Mouse (Mus musculus) midbrain, embryonic 14.5 days (tissue): ENCODE measurements at regions not wholly inside any gene's neighbourhood (a gene's known extent, or its start where the extent isn't known, plus 50 kb on each side); places are given as distances from the start of the nearest gene placed in this dataset.
A peak's percentile ranks its signal among the peaks of the same experiment; 100 is the strongest.

Source experiments
- ATAC-seq: fragments of 200-750 bp; cut with Nextera tagmentation; 2 replicates; pipeline ENCODE4 v1.8.0; 2017; ENCODE audit warnings: moderate number of reproducible peaks, moderate library complexity; ENCODE audit not compliant: low FRiP score, low TSS enrichment
- DNase-seq: peaks from one replicate; pipeline ENCODE4 v3.0.0-alpha.2; 2015
- H3K27ac ChIP-seq: fragments of 300-500 bp; sonication (generic); replicated peaks from 2 replicates; pipeline ENCODE4 v1.5.1; 2014; ENCODE audit warnings: mild to moderate bottlenecking, low read depth, low read length, moderate library complexity
- H3K27me3 ChIP-seq: fragments of 300-500 bp; sonication (generic); 2 replicates; pipeline ENCODE4 v1.6.1; 2014; ENCODE audit warnings: low read length, control low read depth, mixed read lengths; ENCODE audit not compliant: control insufficient read depth, insufficient read depth
- H3K36me3 ChIP-seq: fragments of 300-500 bp; sonication (generic); 2 replicates; pipeline ENCODE4 v1.6.1; 2014; ENCODE audit warnings: low read length, control low read depth; ENCODE audit not compliant: control insufficient read depth, insufficient read depth
- H3K4me1 ChIP-seq: fragments of 300-500 bp; sonication (generic); 2 replicates; pipeline ENCODE4 v1.6.1; 2014; ENCODE audit warnings: mild to moderate bottlenecking, antibody characterized with exemption, low read length, control low read depth; ENCODE audit not compliant: control insufficient read depth, insufficient read depth
- H3K4me2 ChIP-seq: fragments of 300-500 bp; sonication (generic); 2 replicates; pipeline ENCODE4 v1.6.1; 2014; ENCODE audit warnings: mild to moderate bottlenecking, low read length, moderate library complexity
- H3K4me3 ChIP-seq: fragments of 300-500 bp; sonication (generic); replicated peaks from 2 replicates; pipeline ENCODE4 v1.5.1; 2014; ENCODE audit warnings: low read depth, low read length
- H3K9ac ChIP-seq: fragments of 300-500 bp; sonication (generic); replicated peaks from 2 replicates; pipeline ENCODE4 v1.6.1; 2014; ENCODE audit warnings: mild to moderate bottlenecking, low read length, moderate library complexity
- H3K9me3 ChIP-seq: fragments of 300-500 bp; sonication (generic); 2 replicates; pipeline ENCODE4 v1.6.1; 2016; ENCODE audit warnings: low read length, control low read depth, mixed read lengths; ENCODE audit not compliant: control insufficient read depth
- WGBS: fragments of 180-500 bp; shearing (Covaris S2); extraction: QIAGEN DNeasy Blood & Tissue Kit; methylation state at CpG from one replicate; pipeline ENCODE4 v1.1.7; 2014; 5-methylcytosine and 5-hydroxymethylcytosine counted together

- Histone ChIP-seq H3K4me2 (no peak overlapping the region), H3K4me1 (no peaks in the 10 kb centered on the region), H3K27ac (no peak overlapping the region), H3K9me3 (no peaks in the 10 kb centered on the region), H3K9ac (no peak overlapping the region), H3K27me3 (no peaks in the 10 kb centered on the region), H3K36me3 (no peaks in the 10 kb centered on the region), H3K4me3 (no peak overlapping the region)
- no peak for DNase-seq
- WGBS = 95% methylated on average over 3 of the region's 3 CpGs
- ATAC-seq = no peak
Observed at GRCm38 (mm10) chr9:85550455-85550854, 198.7 kb downstream of the Ibtk start.

DNA sequence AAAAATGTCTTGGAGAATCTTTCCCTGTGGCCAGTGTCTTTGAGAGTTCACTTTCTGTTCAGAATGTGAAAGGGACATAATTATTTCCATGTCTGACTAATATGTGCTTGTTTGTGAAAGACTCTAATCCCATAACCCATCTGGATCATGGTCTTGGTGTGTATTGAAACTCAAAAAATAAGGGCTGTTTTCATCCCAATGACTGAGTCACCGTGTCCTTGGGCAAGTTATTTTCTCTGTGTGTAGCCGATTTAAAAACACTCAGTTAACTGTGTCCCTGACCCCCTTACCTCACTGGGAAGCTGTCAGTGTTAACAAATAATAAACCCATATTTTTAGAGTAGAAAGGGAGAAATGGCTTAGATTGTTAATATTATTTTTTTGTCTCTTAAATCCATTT, 202.9 kb downstream of the Ibtk start:
- WGBS = 85% methylated on average over 2 of the region's 2 CpGs
- H3K4me3 ChIP-seq = no peak overlapping the region
- H3K27me3 ChIP-seq = no peaks in the 10 kb centered on the region
- H3K27ac ChIP-seq = no peak overlapping the region
- H3K9me3 ChIP-seq = no peaks in the 10 kb centered on the region
- no peak overlapping the region for H3K9ac ChIP-seq
- DNase-seq (no peak), ATAC-seq (no peak)
- H3K36me3 ChIP-seq = no peaks in the 10 kb centered on the region
- H3K4me2 ChIP-seq = no peak overlapping the region
- no peaks in the 10 kb centered on the region for H3K4me1 ChIP-seq

DNA sequence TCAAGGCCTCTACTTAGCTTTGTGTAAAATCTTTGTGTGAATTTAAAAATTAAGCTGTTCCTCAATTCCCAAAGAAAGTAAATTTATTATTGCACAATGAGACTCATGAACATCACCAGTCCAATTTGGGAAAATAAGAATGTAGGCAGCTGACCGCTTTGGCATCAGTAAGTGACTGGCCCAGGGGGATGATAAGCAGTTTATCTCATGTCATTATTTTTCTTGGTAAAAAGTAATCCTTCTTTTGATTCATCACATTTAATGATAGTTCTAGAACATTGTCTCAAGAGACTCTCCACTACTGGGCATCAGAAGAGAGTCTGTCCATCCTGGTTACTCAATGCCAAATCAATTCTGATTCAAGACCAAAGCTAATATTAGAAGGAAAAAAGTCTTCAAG, 203.6 kb downstream of the Ibtk start:
- Histone ChIP-seq H3K36me3 (no peaks in the 10 kb centered on the region), H3K4me1 (no peaks in the 10 kb centered on the region), H3K27me3 (no peaks in the 10 kb centered on the region), H3K4me2 (no peak overlapping the region), H3K27ac (no peak overlapping the region), H3K9ac (no peak overlapping the region), H3K4me3 (no peak overlapping the region), H3K9me3 (no peaks in the 10 kb centered on the region)
- 86% methylated on average over 1 of the region's 1 CpGs for WGBS
- DNase-seq (no peak), ATAC-seq (no peak)

- no peaks in the 10 kb centered on the region for H3K36me3 ChIP-seq
- DNase-seq (no peak), ATAC-seq (no peak)
- no peak overlapping the region for H3K4me3 ChIP-seq
- H3K27me3 ChIP-seq = no peaks in the 10 kb centered on the region
- no peaks in the 10 kb centered on the region for H3K9me3 ChIP-seq
- 78% methylated on average over 3 of the region's 3 CpGs for WGBS
- no peak overlapping the region for H3K9ac ChIP-seq
- no peak overlapping the region for H3K27ac ChIP-seq
- no peak overlapping the region for H3K4me2 ChIP-seq
- H3K4me1 ChIP-seq = no peaks in the 10 kb centered on the region
Observed at GRCm38 (mm10) chr9:85538557-85538956, 210.6 kb downstream of the Ibtk start.

DNA sequence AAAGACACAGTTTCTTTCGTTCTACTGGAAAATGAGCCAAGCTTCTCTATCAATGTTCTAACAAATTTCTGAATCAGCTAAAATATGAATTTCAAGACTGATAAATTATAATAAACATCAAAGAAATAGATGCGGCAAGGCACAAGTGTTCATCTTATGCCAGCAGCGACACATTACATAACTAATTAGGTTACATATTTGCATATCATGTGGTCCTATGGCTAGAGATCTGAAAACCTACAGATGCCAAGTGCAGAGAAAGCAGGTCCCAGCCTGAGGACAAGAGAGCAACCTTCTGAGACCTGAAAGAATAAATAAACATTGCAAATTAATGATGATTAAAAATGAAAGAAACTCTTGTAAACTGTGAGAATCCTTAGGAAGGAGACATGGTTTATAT, 201.3 kb upstream of the Tent5a start:
- Histone ChIP-seq H3K4me3 (no peak overlapping the region), H3K4me1 (no peaks in the 10 kb centered on the region), H3K9ac (no peak overlapping the region), H3K4me2 (no peak overlapping the region), H3K9me3 (no peaks in the 10 kb centered on the region), H3K27me3 (no peaks in the 10 kb centered on the region), H3K36me3 (no peaks in the 10 kb centered on the region), H3K27ac (no peak overlapping the region)
- WGBS = 82% methylated on average over 3 of the region's 3 CpGs
- DNase-seq (peak; percentile 6), ATAC-seq (no peak)

DNA sequence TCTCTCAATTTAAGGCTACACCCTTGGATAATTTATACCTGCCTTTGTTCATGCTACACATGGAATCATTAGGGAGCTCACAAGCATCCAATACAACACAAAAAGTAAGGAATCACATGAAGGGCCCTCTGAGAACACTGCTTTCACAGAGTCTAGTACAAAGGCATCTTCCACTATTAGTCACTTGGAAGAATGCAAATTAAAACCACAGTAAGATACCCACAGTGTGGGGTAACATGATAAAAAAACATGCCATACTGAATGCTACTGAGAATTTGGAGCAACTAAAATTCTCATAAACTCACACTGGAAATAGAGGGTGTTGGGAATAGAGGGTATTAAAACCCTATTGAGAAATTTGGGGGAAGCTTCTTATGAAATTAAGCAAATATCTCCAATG, 197.6 kb upstream of the Tent5a start:
- Histone ChIP-seq H3K4me1 (no peaks in the 10 kb centered on the region), H3K9me3 (no peaks in the 10 kb centered on the region), H3K36me3 (no peaks in the 10 kb centered on the region), H3K4me3 (no peak overlapping the region), H3K27ac (no peak overlapping the region), H3K9ac (no peak overlapping the region), H3K4me2 (no peak overlapping the region), H3K27me3 (no peaks in the 10 kb centered on the region)
- no peak for DNase-seq
- ATAC-seq = no peak

GRCm38 (mm10) chr9:85521342-85521741, 194.2 kb upstream of the Tent5a start:
- WGBS = 88% methylated on average over 2 of the region's 2 CpGs
- no peaks in the 10 kb centered on the region for H3K9me3 ChIP-seq
- ATAC-seq = no peak

DNA sequence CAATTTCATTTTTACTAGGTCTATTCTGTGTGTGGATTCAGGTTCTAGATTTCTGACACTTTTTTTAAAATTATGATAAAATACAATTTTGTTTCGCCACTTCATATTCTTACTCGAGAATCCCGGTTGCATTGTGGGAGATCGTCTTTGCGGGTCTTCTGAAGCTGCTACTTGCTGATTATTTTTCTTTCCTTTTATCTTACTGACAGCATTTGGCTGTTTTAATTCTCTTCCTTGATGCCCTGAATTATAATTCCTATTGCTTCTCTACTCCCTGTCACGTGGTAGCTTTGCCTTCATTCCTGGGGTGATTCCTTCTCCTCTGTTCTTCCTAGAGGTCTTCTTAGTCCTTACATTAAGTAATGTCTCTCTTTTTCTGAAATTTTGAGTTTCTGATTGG, 193.8 kb upstream of the Tent5a start:
- 81% methylated on average over 6 of the region's 6 CpGs for WGBS
- no peaks in the 10 kb centered on the region for H3K27me3 ChIP-seq

More at GRCm38 (mm10) chr9:85521342-85521741, 194.2 kb upstream of the Tent5a start:
- H3K4me3 ChIP-seq = no peak overlapping the region
- H3K27me3 ChIP-seq = no peaks in the 10 kb centered on the region
- H3K27ac ChIP-seq = no peak overlapping the region
- no peaks in the 10 kb centered on the region for H3K36me3 ChIP-seq
- H3K4me1 ChIP-seq = no peaks in the 10 kb centered on the region
- DNase-seq = no peak
- H3K4me2 ChIP-seq = no peak overlapping the region
- no peak overlapping the region for H3K9ac ChIP-seq

GRCm38 (mm10) chr9:85499006-85499405, 171.9 kb upstream of the Tent5a start:
- no peaks in the 10 kb centered on the region for H3K9me3 ChIP-seq
- no peak overlapping the region for H3K4me2 ChIP-seq
- 0 out of 2 replicates have a peak, but pooled peaks cover 3% of the 10 kb centered on the region for H3K27me3 ChIP-seq
- H3K36me3 ChIP-seq = no peaks in the 10 kb centered on the region
- DNase-seq = no peak
- H3K4me1 ChIP-seq = no peaks in the 10 kb centered on the region; the same call in 1 of the 2 replicates
- WGBS = 73% methylated on average over 4 of the region's 4 CpGs
- no peak overlapping the region for H3K9ac ChIP-seq
- no peak overlapping the region for H3K4me3 ChIP-seq
- no peak overlapping the region for H3K27ac ChIP-seq
- ATAC-seq = no peak

More for the DNA sequence above, 193.8 kb upstream of the Tent5a start:
- H3K9me3 ChIP-seq = no peaks in the 10 kb centered on the region
- no peak overlapping the region for H3K9ac ChIP-seq
- H3K27ac ChIP-seq = no peak overlapping the region
- no peak overlapping the region for H3K4me2 ChIP-seq
- ATAC-seq = no peak
- DNase-seq = no peak
- no peak overlapping the region for H3K4me3 ChIP-seq
- no peaks in the 10 kb centered on the region for H3K4me1 ChIP-seq
- no peaks in the 10 kb centered on the region for H3K36me3 ChIP-seq
